Mouse (Mus musculus) left cerebral cortex, postnatal 10 days (tissue): ENCODE results near the gene Grin1. TPM values are rescaled to one million over a fixed set of nuclear protein-coding genes. Genes with fewer than 3 reads are reported as not detected.

Experiments
- DNase-seq, 2 experiments: peaks; one replicate each; pipeline ENCODE4 v3.0.0; 2021 to 2022; ENCODE audit warnings: low spot score in 2 of 2, mixed read lengths in 1 of 2; ENCODE audit errors: extremely low spot score in 1 of 2
- intact Hi-C: fragments of 180-260 bp; cut with DNase I; formaldehyde crosslinking; loops from one replicate; pipeline ENCODE4 v1.15.1; 2025
- total RNA-seq, 2 experiments: library from RNA; stranded (reverse); gene quantifications; 2 replicates each; pipeline ENCODE4 v1.2.3; 2021

The Grin1 gene
- total RNA-seq: 100 to 1,000 TPM; 386 to 400 TPM

- intact Hi-C loops: no loop called here
- DNase-seq: peak; percentile 88
Observed at GRCm38 (mm10) chr2:25318971-25319773, at the start of gene Grin1. Gene Grin1, minus strand, starts transcription at chr2:25319187.

- intact Hi-C loops: no loop called here
- DNase-seq: peak in 1 of 2 experiments; percentile 89
Observed at GRCm38 (mm10) chr2:25365091-25365761, 46.2 kb upstream of the Grin1 start, which contains the start of gene Uap1l1. Gene Uap1l1, minus strand, starts transcription at chr2:25365682.

GRCm38 (mm10) chr2:25364761-25365090 is 45.7 kb upstream of the Grin1 start:
- intact Hi-C loops: no loop called here
- no peak for DNase-seq

GRCm38 (mm10) chr2:25364313-25364712 is 45.3 kb upstream of the Grin1 start:
- intact Hi-C loops: no loop called here

GRCm38 (mm10) chr2:25363478-25364178 is 44.6 kb upstream of the Grin1 start:
- intact Hi-C loops: no loop called here

More at GRCm38 (mm10) chr2:25364313-25364712, 45.3 kb upstream of the Grin1 start:
- no peak for DNase-seq

GRCm38 (mm10) chr2:25359848-25360247 is 40.9 kb upstream of the Grin1 start:
- DNase-seq: no peak
- intact Hi-C loops: no loop called here

More at GRCm38 (mm10) chr2:25363478-25364178, 44.6 kb upstream of the Grin1 start:
- no peak for DNase-seq

- intact Hi-C loops: no loop called here
- DNase-seq: peak; percentile 83 to 90
Observed at GRCm38 (mm10) chr2:25356208-25357079, 37.5 kb upstream of the Grin1 start, which contains the start of gene Dpp7. Gene Dpp7, minus strand, starts transcription at chr2:25356359.

GRCm38 (mm10) chr2:25355419-25356066 is 36.6 kb upstream of the Grin1 start:
- DNase-seq: no peak
- intact Hi-C loops: no loop called here

GRCm38 (mm10) chr2:25354211-25354610 is 35.2 kb upstream of the Grin1 start:
- intact Hi-C loops: no loop called here
- no peak for DNase-seq

GRCm38 (mm10) chr2:25350701-25351100 is 31.7 kb upstream of the Grin1 start:
- intact Hi-C loops: no loop called here
- no peak for DNase-seq

- intact Hi-C loops: no loop called here
Observed at GRCm38 (mm10) chr2:25349499-25349898, 30.5 kb upstream of the Grin1 start.

GRCm38 (mm10) chr2:25348162-25348561 is 29.2 kb upstream of the Grin1 start:
- intact Hi-C loops: no loop called here
- DNase-seq: no peak

More at GRCm38 (mm10) chr2:25349499-25349898, 30.5 kb upstream of the Grin1 start:
- DNase-seq: no peak

GRCm38 (mm10) chr2:25338303-25338702 is 19.3 kb upstream of the Grin1 start:
- intact Hi-C loops: no loop called here
- DNase-seq: no peak

- intact Hi-C loops: no loop called here
- no peak for DNase-seq
Observed at GRCm38 (mm10) chr2:25333569-25333968, 14.6 kb upstream of the Grin1 start.

- intact Hi-C loops: no loop called here
- peak; percentile 99 for DNase-seq
Observed at GRCm38 (mm10) chr2:25332286-25333160, 13.5 kb upstream of the Grin1 start, which contains the start of gene Man1b1. Gene Man1b1, plus strand, starts transcription at chr2:25332338.

GRCm38 (mm10) chr2:25331470-25331869 is 12.5 kb upstream of the Grin1 start:
- DNase-seq: no peak
- intact Hi-C loops: no loop called here

- intact Hi-C loops: loop anchor here (5.0 kb wide), 1 partner anchor 51 kb away; no protein-coding TSS in a partner anchor
- DNase-seq: peak in 1 of 2 experiments; percentile 44
Observed at GRCm38 (mm10) chr2:25328440-25328839, 9.5 kb upstream of the Grin1 start.
